Mouse (Mus musculus) CH12.LX (cell line): ENCODE data around the gene Sec16a.

Source experiments
- CTCF ChIP-seq, 2 experiments: IDR thresholded peaks in 1 of 2; conservative IDR thresholded peaks in 1 of 2; 2 replicates each; pipeline ENCODE4 v1.5.1; 2011 to 2012; ENCODE audit warnings: low read depth in 2 of 2, low read length in 2 of 2, improper control_type of control experiment in 1 of 2, inconsistent platforms in 1 of 2, mild to moderate bottlenecking in 1 of 2, moderate library complexity in 1 of 2
- IRF4 ChIP-seq: IDR thresholded peaks from 2 replicates; pipeline ENCODE4 v1.6.1; 2014; ENCODE audit warnings: low read depth, mild to moderate bottlenecking, inconsistent platforms, low read length, improper control_type of control experiment
- KAT2A ChIP-seq: IDR thresholded peaks from 2 replicates; pipeline ENCODE4 v1.6.1; 2012; ENCODE audit warnings: low read length, improper control_type of control experiment, inconsistent platforms; ENCODE audit not compliant: insufficient replicate concordance
- MAX ChIP-seq: IDR thresholded peaks from 2 replicates; pipeline ENCODE4 v1.6.1; 2011; ENCODE audit warnings: low read length, improper control_type of control experiment
- MXI1 ChIP-seq: IDR thresholded peaks from 2 replicates; pipeline ENCODE4 v1.6.1; 2011; ENCODE audit warnings: mild to moderate bottlenecking, low read depth, low read length, improper control_type of control experiment
- POLR2A ChIP-seq: IDR thresholded peaks from 2 replicates; pipeline ENCODE4 v1.6.1; 2011; ENCODE audit warnings: low read depth, mild to moderate bottlenecking, improper control_type of control experiment, low read length
- TCF12 ChIP-seq: IDR thresholded peaks from 2 replicates; pipeline ENCODE4 v1.6.1; 2014; ENCODE audit warnings: low read depth, mild to moderate bottlenecking, inconsistent platforms, low read length, improper control_type of control experiment
- USF1 ChIP-seq: IDR thresholded peaks from 2 replicates; pipeline ENCODE4 v1.6.1; 2014; ENCODE audit warnings: low read depth, mild to moderate bottlenecking, inconsistent platforms, low read length, improper control_type of control experiment
- ZKSCAN1 ChIP-seq: IDR thresholded peaks from 2 replicates; pipeline ENCODE4 v1.6.1; 2012; ENCODE audit warnings: low read depth, inconsistent platforms, low read length, improper control_type of control experiment, borderline replicate concordance

GRCm38 (mm10) chr2:26460097-26460646 lies 15.2 kb upstream of the Sec16a start:
- TF ChIP-seq KAT2A = no peak
- no peak for TF ChIP-seq CTCF (conservative IDR thresholded peaks at IDR 0.05 in 1 of 2, IDR thresholded peaks at IDR 0.05 in 1 of 2; ENCODE audit: low read depth in 2 of 2, low read length in 2 of 2)
- no peak for TF ChIP-seq MXI1
- TF ChIP-seq POLR2A = no peak
- no peak for TF ChIP-seq USF1
- TF ChIP-seq TCF12 = no peak
- no peak for TF ChIP-seq IRF4
- no peak for TF ChIP-seq MAX
- TF ChIP-seq ZKSCAN1 = no peak
